Comparison of ENCODE assay signal across 12 mouse cellular contexts in genomic region chr3:151844361-151845154, GRCm38 (mm10). TPM values are rescaled to one million over a fixed set of nuclear protein-coding genes. Genes with fewer than 3 reads are reported as not detected.
DNase-seq lines count a peak whose midpoint lies in the region; ATAC-seq and TF ChIP-seq lines count a peak whose summit lies in the region.
"Had no signal": no experiment of that assay in that cellular context is flagged by ENCODE, and none has a peak within 500 bp of the region (broad histone marks: within the 10 kb centered on the region; RNA-seq: fewer than 3 reads in every experiment).

No protein-coding gene starts in this region.

- no peaks in the 10 kb centered on the region for H3K36me3 ChIP-seq in liver, adult 2 months (ENCODE audit: control insufficient read depth, insufficient read depth, low read length)
- no peaks in the 10 kb centered on the region for H3K36me3 ChIP-seq in liver, embryonic 11.5 days (ENCODE audit: control insufficient read depth, insufficient read depth, low read length)
- no peaks in the 10 kb centered on the region for H3K36me3 ChIP-seq in thymus, adult 2 months (ENCODE audit: control insufficient read depth, insufficient read depth, low read length)
- H3K36me3 ChIP-seq: hindbrain, embryonic 13.5 days; midbrain, embryonic 10.5 days had no signal

- H3K4me3 ChIP-seq in liver, adult 2 months (ENCODE audit: insufficient read depth, low read depth, low read length), result no peak overlapping the region
- no peak overlapping the region for H3K4me3 ChIP-seq in liver, embryonic 11.5 days (ENCODE audit: low read depth, low read length)
- H3K4me3 ChIP-seq in thymus, adult 2 months (ENCODE audit: control insufficient read depth, insufficient read depth, low read length), result no peak overlapping the region
- H3K4me3 ChIP-seq: hindbrain, embryonic 13.5 days; midbrain, embryonic 10.5 days had no signal

- no peak overlapping the region for H3K27ac ChIP-seq in liver, adult 2 months (replicated peaks; ENCODE audit: insufficient read depth, low read depth, low read length)
- H3K27ac ChIP-seq in liver, embryonic 11.5 days (ENCODE audit: low read depth, low read length), result no peak overlapping the region
- no peak overlapping the region for H3K27ac ChIP-seq in thymus, adult 2 months (ENCODE audit: control insufficient read depth, insufficient read depth, low read length)
- H3K27ac ChIP-seq: hindbrain, embryonic 13.5 days; midbrain, embryonic 10.5 days had no signal

- H3K4me2 ChIP-seq in liver, embryonic 11.5 days, result no peak overlapping the region
- H3K4me2 ChIP-seq: hindbrain, embryonic 13.5 days; lung, embryonic 14.5 days had no signal

- H3K4me1 ChIP-seq in liver, adult 2 months (ENCODE audit: control insufficient read depth, insufficient read depth, low read length), result peaks cover 11% of the 10 kb centered on the region
- no peaks in the 10 kb centered on the region for H3K4me1 ChIP-seq in liver, embryonic 11.5 days (replicated peaks; ENCODE audit: control insufficient read depth, insufficient read depth, low read length)
- H3K4me1 ChIP-seq in thymus, adult 2 months (replicated peaks; ENCODE audit: control insufficient read depth, insufficient read depth, low read length), result no peaks in the 10 kb centered on the region
- H3K4me1 ChIP-seq: hindbrain, embryonic 13.5 days; midbrain, embryonic 10.5 days had no signal

- no peak for TF ChIP-seq POLR2A in liver, adult 2 months (IDR thresholded peaks at IDR 0.05; ENCODE audit: extremely low read depth, insufficient read depth, low read length)
- no peak for TF ChIP-seq POLR2A in thymus, adult 2 months (IDR thresholded peaks at IDR 0.05; ENCODE audit: control insufficient read depth, extremely low read depth, insufficient read depth, low read length, poor library complexity)

- no peaks in the 10 kb centered on the region for H3K27me3 ChIP-seq in liver, adult 2 months (ENCODE audit: control insufficient read depth, insufficient read depth, low read length)
- no peaks in the 10 kb centered on the region for H3K27me3 ChIP-seq in liver, embryonic 11.5 days (replicated peaks; ENCODE audit: control insufficient read depth, insufficient read depth, low read length)
- no peaks in the 10 kb centered on the region for H3K27me3 ChIP-seq in thymus, adult 2 months (ENCODE audit: control insufficient read depth, insufficient read depth, low read length)
- H3K27me3 ChIP-seq: hindbrain, embryonic 13.5 days had no signal

- no peak overlapping the region for H3K9ac ChIP-seq in liver, adult 2 months (ENCODE audit: low read depth, low read length)
- no peak overlapping the region for H3K9ac ChIP-seq in liver, embryonic 11.5 days (ENCODE audit: low read depth, low read length)
- H3K9ac ChIP-seq: hindbrain, embryonic 13.5 days; lung, embryonic 14.5 days had no signal

- WGBS in liver, adult 2 months, result 33% methylated on average over 5 of the region's 5 CpGs
- 75% methylated on average over 5 of the region's 5 CpGs for WGBS in liver, embryonic 11.5 days
- WGBS in thymus, adult 2 months, result 87% methylated on average over 5 of the region's 5 CpGs

- peak; percentile 83 for DNase-seq in liver, adult 2 months (ENCODE audit: extremely low read depth, low read depth, low spot score)
- no peak for DNase-seq in liver, embryonic 11.5 days (ENCODE audit: low spot score)
- DNase-seq in gastrocnemius, adult 18-20 months (ENCODE audit: low spot score), result peak; percentile 43
- peak; percentile 53 for DNase-seq in heart, adult 8-10 months (ENCODE audit: low spot score)
- DNase-seq in lung, postnatal 14 days, result peak; percentile 42
- DNase-seq in frontal cortex, adult 2 months (ENCODE audit: extremely low spot score in 1 of 2, low spot score in 1 of 2), result no peak
- no peak for DNase-seq in thymus, adult 2 months
- DNase-seq in right cerebral cortex, postnatal 10 days (ENCODE audit: low spot score in 2 of 2), result no peak
- DNase-seq: kidney, adult 8-10 months; lung, embryonic 14.5 days had no signal

- no peaks in the 10 kb centered on the region for H3K9me3 ChIP-seq in liver, embryonic 11.5 days (ENCODE audit: control insufficient read depth, low read length)
- H3K9me3 ChIP-seq: hindbrain, embryonic 13.5 days; midbrain, embryonic 10.5 days had no signal

- H3K79me2 ChIP-seq in liver, adult 2 months (ENCODE audit: control insufficient read depth, insufficient read depth, low read length), result no peaks in the 10 kb centered on the region

- ATAC-seq in liver, embryonic 11.5 days (replicated peaks; ENCODE audit: low FRiP score), result no peak

- TF ChIP-seq CTCF in liver, adult 2 months (IDR thresholded peaks at IDR 0.05; ENCODE audit: low read depth, low read length), result no peak
- no peak for TF ChIP-seq CTCF in thymus, adult 2 months (IDR thresholded peaks at IDR 0.05; ENCODE audit: borderline replicate concordance, control insufficient read depth, extremely low read depth, insufficient read depth, low read length, poor library complexity)

RNA-seq across cellular contexts. Expression of gene Ptgfr, which starts 7.1 kb away (rescaled TPM):
- 0.18 and 0.20 TPM in 2 replicates for total RNA-seq in liver, adult 2 months (2014; rRNA removed)
- polyA plus RNA-seq in liver, adult 2 months (2012; rRNA removed), result 0.11 TPM in 1 of 2 replicates, not detected in the other
- polyA plus RNA-seq in liver, embryonic 11.5 days (2014; fragmentation: Nextera tagmentation; extraction: Ambion mirVana), result 0.08 and 0.60 TPM in 2 replicates
- 1 to 10 TPM in 1 of 2 experiments, under 1 TPM in 1; 0.94 to 1.5 TPM for total RNA-seq in gastrocnemius, adult 18-20 months (2021)
- 1 to 10 TPM; 2.4 to 6.7 (median 3.9) TPM for total RNA-seq in heart, adult 8-10 months (2022)
- polyA plus RNA-seq in frontal cortex, adult 2 months (2012; rRNA removed), result 0.29 and 1.2 TPM in 2 replicates
- polyA plus RNA-seq in thymus, adult 2 months (2012; rRNA removed), result 0.34 and 0.65 TPM in 2 replicates

Comparison
In these comparisons a context has a peak if more than half of its experiments do, and no peak if none do; other contexts are left out.
1. DNase-seq: peak in liver, adult 2 months (single experiment), gastrocnemius, adult 18-20 months (single experiment), heart, adult 8-10 months (single experiment) and lung, postnatal 14 days (single experiment); none in liver, embryonic 11.5 days (single experiment), frontal cortex, adult 2 months (0 of 2), thymus, adult 2 months (single experiment) and right cerebral cortex, postnatal 10 days (0 of 2).